Mouse (Mus musculus) lung, adult 2 months (tissue): ENCODE data around the gene Gm26897.

Source experiments
- CTCF ChIP-seq: fragments of 200-500 bp; IDR thresholded peaks from 2 replicates; pipeline ENCODE4 v1.5.1; 2011; ENCODE audit warnings: mild to moderate bottlenecking, low read length, control low read depth; ENCODE audit not compliant: insufficient read depth
- POLR2A ChIP-seq: fragments of 200-500 bp; IDR thresholded peaks from 2 replicates; pipeline ENCODE4 v1.6.1; 2011; ENCODE audit warnings: low read depth, mild to moderate bottlenecking, control low read depth, low read length, borderline replicate concordance; ENCODE audit errors: extremely low read depth

- TF ChIP-seq POLR2A (no peak), CTCF (no peak)
Observed at GRCm38 (mm10) chr5:111728411-111728810, 5.3 kb upstream of the Gm26897 start.
